Mouse (Mus musculus) erythroblast, adult 5-6 weeks (primary cell): ENCODE data around the gene Acot11. TPM values are rescaled to one million over a fixed set of nuclear protein-coding genes. Genes with fewer than 3 reads are reported as not detected.

Experiments
- ATAC-seq: replicated peaks from 2 replicates; pipeline ENCODE4 v1.8.0; 2016; ENCODE audit warnings: moderate number of reproducible peaks, mild to moderate bottlenecking, moderate TSS enrichment, inconsistent platforms; ENCODE audit not compliant: poor library complexity, low FRiP score, severe bottlenecking
- total RNA-seq, 2 experiments: library from RNA; stranded (forward) in 1 of 2; stranded (reverse) in 1 of 2; fragments of 150-400 nt in 1 of 2; fragments of 200-764, 138-1000 nt in 1 of 2; gene quantifications; 2 replicates each; pipeline versions ENCODE4 v1.2.3 to v1.2.4; 2015 to 2017; ENCODE audit warnings: low replicate concordance in 2 of 2

Gene Acot11
- 0.19 and 2.7 TPM in 2 replicates for total RNA-seq (2015; ENCODE audit: low replicate concordance)
- 1.3 TPM in 2 replicates for total RNA-seq (2017; ENCODE audit: low replicate concordance)

DNA sequence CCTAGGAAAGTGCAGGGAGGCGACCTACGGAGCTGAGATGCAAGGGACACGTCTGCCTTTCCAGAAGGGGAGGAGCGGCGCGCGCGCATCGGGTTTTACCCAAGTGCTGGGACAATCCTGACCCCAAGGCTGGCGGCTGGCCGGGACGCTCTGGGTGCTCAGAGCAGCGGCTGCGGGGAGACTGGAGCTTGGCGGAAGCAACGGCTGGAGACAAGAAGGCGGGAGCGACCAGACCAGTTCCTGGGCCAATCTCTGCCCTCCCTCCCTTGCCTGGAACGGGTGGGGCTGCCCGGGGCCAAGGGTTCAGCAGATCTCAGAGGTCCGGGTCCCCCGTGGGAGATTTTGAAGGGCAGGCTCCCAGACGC is at the start of gene Acot11:
Gene Acot11 (minus strand): TSS at position 89 of the 365 bp plus-strand sequence.
- peak; percentile 51 for ATAC-seq

DNA sequence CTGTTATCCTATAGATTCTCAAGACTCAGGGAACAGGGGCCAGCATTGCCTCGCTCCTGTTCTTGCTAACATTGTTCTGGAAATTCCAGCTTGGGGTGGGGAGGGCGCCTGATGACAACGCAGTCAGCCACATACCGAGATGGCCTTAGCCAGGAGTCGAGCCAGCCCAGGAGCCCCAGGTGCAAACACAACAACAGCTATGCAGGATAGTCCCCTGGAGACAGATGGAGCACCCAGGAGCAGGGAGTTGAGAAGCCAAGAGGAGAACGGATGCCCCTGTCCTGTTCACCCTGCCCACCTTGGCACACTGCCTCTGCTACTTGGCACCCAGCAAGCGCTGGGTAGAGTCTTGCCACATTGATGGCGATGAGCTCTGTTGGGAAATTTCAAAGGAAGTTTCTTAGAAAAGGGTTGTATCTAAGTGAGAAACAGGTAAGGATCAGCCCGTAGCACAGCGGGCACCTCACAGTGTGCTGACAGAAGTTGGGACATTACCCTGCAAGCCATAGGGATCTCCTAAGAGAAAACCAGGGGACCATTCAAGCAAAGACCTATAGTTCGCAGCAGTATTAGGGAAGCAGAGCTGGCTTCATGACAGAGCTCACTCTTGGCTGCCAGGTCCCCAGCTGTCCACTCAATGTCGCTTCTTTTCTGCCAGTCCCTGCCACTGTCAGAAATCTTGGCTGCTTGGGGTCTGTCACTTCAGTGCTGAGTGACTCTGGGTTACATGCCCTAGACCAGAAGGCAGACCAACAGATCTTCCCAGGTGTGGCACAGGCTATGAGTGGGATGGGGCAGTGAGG is 43.7 kb upstream of the Acot11 start:
- ATAC-seq = no peak

DNA sequence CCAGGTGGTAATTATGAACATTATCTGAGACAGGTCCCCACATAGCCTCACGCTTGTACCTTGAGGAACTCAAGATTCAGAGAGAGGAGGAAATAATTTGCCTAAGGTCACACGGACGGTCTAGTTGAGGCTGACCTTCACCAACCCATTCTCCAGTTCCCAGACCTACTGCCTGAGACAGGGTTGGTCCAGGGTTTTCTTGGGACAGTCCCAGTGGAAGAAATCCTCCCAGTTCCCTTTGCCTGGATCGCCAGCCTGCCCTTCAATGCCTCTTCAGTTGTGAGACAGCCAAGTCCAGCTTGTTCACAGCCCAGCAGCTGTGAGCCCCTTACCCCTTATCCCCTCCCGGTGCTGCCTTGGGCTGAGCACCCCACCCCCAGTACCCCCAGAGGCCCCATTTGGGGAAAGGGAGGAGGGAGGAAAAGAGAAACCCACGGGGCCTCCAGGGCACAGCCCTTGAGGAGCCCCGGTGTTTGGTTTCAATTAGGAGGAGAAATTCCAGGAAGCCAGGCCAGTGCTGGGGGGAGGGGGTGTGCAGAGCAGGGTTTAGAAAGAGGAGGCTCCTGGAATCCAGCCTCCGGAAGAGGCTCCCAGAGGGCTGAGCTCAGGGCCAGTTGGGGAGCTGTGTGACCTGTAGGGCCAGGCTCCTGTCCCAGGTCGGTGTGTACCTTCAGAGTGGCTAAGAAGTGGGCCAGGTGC is 42.9 kb upstream of the Acot11 start:
- no peak for ATAC-seq

DNA sequence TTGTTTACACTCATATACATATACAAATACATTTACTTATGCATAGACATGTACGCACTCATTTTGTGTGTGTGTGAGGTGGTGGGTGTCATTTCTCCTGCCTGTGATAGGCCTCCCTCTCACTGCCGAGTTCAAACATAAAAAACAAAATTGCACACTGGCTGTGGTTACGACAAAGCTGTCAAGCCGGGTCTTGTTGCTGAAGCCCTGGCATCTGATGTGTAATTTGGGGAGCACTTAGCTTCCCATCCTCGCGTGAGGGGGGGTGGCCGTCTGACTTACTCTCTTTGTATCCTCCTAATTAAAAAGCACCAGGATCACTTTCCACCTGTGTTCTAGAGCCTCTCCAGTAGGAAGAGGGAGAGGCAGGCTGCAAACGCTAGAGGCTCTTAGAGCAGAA is 37.8 kb upstream of the Acot11 start:
- no peak for ATAC-seq

DNA sequence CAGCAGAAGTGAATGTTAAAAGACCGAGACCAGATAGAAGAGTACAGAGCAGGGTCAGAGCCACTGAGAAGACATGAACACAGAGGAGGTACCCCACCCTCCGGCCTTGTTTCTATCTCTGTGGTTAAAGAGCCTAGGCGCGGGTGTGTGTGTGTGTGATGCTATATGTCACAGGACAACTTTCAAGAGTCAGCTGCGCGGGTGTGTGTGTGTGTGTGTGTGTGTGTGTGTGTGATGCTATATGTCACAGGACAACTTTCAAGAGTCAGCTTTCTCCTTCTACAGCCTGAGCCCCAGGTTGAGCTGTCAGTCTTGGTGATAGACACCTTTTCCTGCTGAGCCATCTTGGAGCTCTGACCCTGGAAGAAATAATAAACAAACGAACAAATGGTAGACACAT is 37.1 kb upstream of the Acot11 start:
- ATAC-seq = no peak

DNA sequence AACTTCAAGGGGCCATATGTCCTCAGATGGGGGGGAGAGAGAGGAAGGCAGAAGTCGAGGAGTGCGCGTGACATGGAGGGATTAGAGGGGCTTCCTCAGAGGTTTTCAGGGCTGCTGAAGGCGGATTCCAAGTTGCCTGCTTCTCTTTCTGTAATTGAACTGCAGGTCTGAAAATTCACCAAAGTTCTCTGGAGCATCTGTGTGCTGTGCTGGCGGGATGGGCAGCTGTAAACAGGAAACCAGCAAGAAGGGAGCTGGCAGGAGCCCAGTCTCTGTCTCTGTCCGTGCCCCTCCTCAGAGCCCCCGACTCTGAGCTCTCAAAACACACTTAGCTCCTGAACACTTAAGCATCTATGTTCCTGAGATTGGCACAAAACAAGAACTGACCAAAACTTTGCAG is 36.5 kb upstream of the Acot11 start:
- no peak for ATAC-seq

DNA sequence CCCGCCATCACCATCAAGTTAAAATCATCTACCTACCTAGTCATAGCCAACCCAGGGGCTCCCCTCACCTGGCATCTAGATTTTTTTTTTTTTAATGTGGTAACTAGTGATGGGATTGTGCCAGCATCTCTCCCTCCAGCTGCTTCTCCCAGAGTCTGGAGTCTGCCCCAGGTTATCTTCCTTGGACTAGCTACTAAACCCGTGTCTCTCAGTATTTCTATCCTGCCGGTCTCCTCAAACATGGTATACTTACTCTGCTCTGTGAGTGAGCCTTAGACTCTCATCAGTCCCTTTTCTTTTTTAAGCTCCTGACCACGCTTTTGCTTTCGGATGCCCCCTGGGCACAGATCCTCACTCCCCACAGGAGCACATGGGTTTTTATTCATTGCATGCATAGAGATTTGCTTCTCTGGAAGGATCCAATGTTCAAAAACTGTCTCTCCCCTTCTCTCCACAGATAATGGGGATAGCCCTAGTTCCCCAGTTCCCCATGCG is 35.9 kb upstream of the Acot11 start:
- ATAC-seq = no peak

DNA sequence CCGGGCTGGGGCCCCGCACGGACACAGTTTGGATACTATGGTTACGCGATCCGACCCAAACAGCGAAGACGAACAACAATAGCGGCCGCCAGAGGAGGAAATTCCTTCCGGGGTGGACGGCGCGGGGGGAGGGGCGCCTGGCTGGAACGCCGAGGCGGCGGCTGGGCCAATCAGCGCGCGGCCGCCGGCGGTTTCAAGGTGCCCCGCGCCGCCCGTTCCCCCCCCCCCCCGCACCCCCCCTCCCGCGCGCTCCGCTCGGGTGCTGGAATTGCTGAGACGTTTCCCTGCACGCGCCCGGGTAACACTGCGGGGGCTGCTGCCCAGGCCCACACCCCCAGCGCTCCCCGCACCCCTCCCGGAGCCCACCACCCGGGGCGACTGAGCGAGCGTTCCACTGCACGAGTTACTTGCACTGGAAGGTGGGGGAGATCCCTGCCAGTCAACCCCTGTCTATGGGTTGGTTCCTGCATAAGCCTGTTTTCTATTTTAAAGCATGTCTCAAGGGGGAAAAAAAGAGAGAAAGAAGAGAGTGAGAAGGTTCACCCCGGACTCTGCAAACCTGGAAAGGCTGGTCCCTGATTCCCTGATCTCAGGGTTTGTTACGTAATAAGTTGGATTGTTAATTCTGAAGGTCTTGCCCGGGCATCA is 35.3 kb upstream of the Acot11 start:
- no peak for ATAC-seq

DNA sequence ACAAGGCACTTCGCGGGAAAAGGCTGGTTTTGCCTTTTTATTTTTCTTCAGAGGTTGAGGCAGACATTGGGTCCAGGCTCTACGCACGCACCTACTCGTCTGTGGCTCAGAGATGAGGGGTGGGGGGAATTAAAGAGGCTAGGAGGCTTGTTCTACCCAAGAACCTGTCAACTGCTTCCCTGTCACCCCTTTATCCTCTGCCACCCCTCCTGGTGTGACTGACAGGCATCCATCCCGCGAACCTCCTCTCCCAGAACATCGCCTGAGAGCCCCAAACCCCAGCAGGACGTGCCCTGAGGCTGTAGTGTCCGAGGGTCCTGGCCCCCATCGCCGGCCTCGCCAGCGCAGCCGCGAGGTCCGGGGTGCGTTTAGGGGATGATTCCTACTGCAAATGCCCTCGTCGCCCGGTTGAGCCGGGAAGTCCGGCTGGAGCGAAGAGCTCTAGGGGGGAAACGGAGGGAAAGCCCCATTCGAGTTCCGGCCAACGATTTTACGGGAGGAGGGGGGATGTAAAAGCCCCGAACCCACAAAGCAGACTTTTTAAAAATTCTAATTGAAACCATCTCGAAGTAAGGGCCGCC is 34.5 kb upstream of the Acot11 start:
- ATAC-seq = peak; percentile 17

- ATAC-seq = peak; percentile 85
These were observed 33.9 kb upstream of the Acot11 start for GRCm38 (mm10) chr4:106838548-106839253.

- no peak for ATAC-seq
These were observed 33.2 kb upstream of the Acot11 start for GRCm38 (mm10) chr4:106837964-106838363.

- ATAC-seq = no peak
These were observed 32.6 kb upstream of the Acot11 start for GRCm38 (mm10) chr4:106837425-106837824.

DNA sequence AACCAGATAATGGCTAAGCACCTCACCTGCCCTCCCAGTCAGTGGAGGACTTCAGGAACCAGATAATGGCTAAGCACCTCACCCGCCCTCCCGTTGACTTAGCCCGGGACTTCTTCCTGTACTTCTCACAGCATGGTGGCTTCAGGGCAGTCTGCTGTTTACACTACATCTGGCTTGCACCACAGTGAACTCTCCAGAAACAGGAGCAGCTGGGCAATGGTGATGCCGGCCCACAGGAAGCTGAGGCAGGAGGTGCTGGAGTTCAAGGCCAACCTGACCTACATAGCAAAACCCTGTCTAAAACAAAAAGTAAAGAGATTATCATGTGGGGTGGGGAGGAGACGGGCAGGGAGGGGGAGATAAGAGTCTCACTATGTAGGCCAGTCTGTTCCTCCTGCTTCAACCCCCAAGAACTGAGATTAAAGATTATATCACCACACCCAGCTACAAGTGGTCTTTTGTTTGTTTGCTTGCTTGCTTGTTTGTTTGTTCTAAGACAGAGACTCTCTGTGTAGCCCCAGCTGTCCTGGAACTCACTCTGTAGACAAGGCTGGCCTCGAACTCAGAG is 25.8 kb upstream of the Acot11 start:
- ATAC-seq = no peak

GRCm38 (mm10) chr4:106827738-106828361 is 23.1 kb upstream of the Acot11 start:
- ATAC-seq = peak; percentile 53

DNA sequence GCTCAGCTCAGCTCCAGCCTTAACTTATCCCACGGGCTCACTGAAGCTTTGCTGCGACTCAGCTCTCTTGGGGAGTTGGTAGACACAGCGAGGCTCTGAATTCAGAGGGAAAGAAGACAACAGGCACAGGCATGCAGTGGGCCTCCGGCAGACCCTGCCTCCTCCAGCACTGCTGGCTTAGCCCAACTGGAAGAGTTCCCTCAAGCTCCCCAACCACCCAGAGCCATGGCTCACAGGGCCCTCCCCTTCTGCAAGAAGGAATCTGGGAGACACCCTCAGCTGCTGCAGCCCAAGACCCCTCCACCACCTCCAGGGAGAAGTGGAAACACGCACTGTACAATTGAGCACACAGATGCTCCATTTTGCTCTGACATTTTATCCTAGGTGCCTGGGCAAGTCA is 20.4 kb upstream of the Acot11 start:
- no peak for ATAC-seq

GRCm38 (mm10) chr4:106819404-106819803 is 14.6 kb upstream of the Acot11 start:
- ATAC-seq = no peak

DNA sequence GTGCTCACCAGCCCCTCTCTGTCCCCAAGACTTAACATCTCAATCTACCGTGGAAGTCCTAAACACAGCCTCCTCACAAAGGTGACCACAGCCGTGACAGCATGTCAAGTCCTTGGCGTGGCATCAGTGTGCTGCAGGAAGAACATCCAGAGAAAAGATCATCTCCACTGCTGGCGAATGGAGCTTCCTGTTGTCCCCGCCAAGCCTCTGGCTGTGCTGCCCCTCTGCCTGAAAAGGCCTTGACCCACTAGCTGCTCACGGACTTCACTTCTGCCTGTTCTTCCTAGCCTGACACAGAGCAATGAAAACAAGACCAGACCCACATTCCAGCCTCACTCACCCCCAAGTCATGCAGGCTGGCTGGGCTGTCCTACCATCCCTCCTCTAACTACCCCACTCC is 13.5 kb upstream of the Acot11 start:
- ATAC-seq = no peak

GRCm38 (mm10) chr4:106817017-106817416 is 12.2 kb upstream of the Acot11 start:
- ATAC-seq = no peak
